Mouse (Mus musculus) limb, embryonic 15.5 days (tissue): ENCODE results near the gene Pard3. TPM values are rescaled to one million over a fixed set of nuclear protein-coding genes. Genes with fewer than 3 reads are reported as not detected.

Experiments
- ATAC-seq: fragments of 200-750 bp; cut with Nextera tagmentation; 2 replicates; pipeline ENCODE4 v1.8.0; 2017; ENCODE audit warnings: low read depth, moderate TSS enrichment; ENCODE audit not compliant: insufficient number of reproducible peaks, low FRiP score, low TSS enrichment
- H3K27ac ChIP-seq: fragments of 300-500 bp; sonication (generic); 2 replicates; pipeline ENCODE4 v1.5.1; 2015; ENCODE audit warnings: moderate library complexity, mild to moderate bottlenecking, inconsistent platforms
- H3K27me3 ChIP-seq: fragments of 300-500 bp; sonication (generic); 2 replicates; pipeline ENCODE4 v1.6.1; 2015; ENCODE audit warnings: inconsistent platforms
- H3K36me3 ChIP-seq: fragments of 300-500 bp; sonication (generic); 2 replicates; pipeline ENCODE4 v1.6.1; 2015; ENCODE audit warnings: inconsistent platforms
- H3K4me1 ChIP-seq: fragments of 300-500 bp; sonication (generic); 2 replicates; pipeline ENCODE4 v1.6.1; 2015; ENCODE audit warnings: inconsistent platforms
- H3K4me2 ChIP-seq: fragments of 300-500 bp; sonication (generic); 2 replicates; pipeline ENCODE4 v1.6.1; 2015; ENCODE audit warnings: mild to moderate bottlenecking, inconsistent platforms
- H3K4me3 ChIP-seq: fragments of 300-500 bp; sonication (generic); 2 replicates; pipeline ENCODE4 v1.5.1; 2015; ENCODE audit warnings: mild to moderate bottlenecking, inconsistent platforms
- H3K9ac ChIP-seq: fragments of 300-500 bp; sonication (generic); 2 replicates; pipeline ENCODE4 v1.6.1; 2015; ENCODE audit warnings: inconsistent platforms
- H3K9me3 ChIP-seq: fragments of 300-500 bp; sonication (generic); 2 replicates; pipeline ENCODE4 v1.6.1; 2016; ENCODE audit warnings: inconsistent platforms
- WGBS: fragments of 180-500 bp; shearing (Covaris S2); methylation state at CpG from one replicate; pipeline ENCODE4 v1.1.7; 2015; 5-methylcytosine and 5-hydroxymethylcytosine counted together
- polyA plus RNA-seq: library from polyadenylated mRNA; unstranded; fragments of >200 nt; fragmentation: Nextera tagmentation; extraction: Ambion mirVana; gene quantifications from 2 replicates; pipeline ENCODE4 v1.2.1, GENCODE M21; 2015

Pard3 gene
- polyA plus RNA-seq, 1 experiment from 2014 or later, result 37.8 TPM

DNA sequence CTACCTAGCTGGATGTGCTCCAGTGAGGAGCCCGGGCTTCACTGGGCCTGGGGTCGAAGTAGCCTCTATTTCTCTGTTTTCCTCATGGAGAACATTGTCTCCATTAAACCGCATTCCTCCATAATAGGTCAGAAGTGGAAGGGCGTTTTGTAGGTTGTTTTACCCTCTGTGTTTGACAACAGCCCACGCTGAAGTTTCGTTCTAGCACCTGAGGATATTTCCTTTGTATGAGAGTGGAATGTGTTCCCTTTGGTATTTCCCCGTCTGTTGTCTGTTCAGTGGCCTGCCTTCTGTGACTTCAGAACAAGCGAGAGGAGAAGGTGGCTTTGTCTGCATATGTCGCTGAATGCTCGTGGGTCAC, 1.4 kb downstream of the Pard3 start:
- Histone ChIP-seq H3K9ac (peak overlapping the region; percentile 93), H3K27ac (peak overlapping the region; percentile 98), H3K4me1 (peaks cover 25% of the 10 kb centered on the region), H3K9me3 (no peaks in the 10 kb centered on the region), H3K36me3 (no peaks in the 10 kb centered on the region), H3K4me2 (peak overlapping the region; percentile 60), H3K4me3 (peak overlapping the region; percentile 93), H3K27me3 (no peaks in the 10 kb centered on the region)
- ATAC-seq, result no peak
- WGBS, result 2% methylated on average over 10 of the region's 10 CpGs

- Histone ChIP-seq H3K9ac (no peak overlapping the region), H3K27ac (no peak overlapping the region), H3K4me1 (peaks cover 30% of the 10 kb centered on the region), H3K4me3 (peak overlapping the region; percentile 93), H3K36me3 (no peaks in the 10 kb centered on the region), H3K4me2 (peak overlapping the region; percentile 60), H3K9me3 (no peaks in the 10 kb centered on the region), H3K27me3 (no peaks in the 10 kb centered on the region)
- ATAC-seq, result no peak
- 53% methylated on average over 1 of the region's 1 CpGs for WGBS
Measured at GRCm38 (mm10) chr8:127065791-127066190, 2.1 kb downstream of the Pard3 start.

GRCm38 (mm10) chr8:127066501-127066900, 2.8 kb downstream of the Pard3 start:
- Histone ChIP-seq H3K36me3 (no peaks in the 10 kb centered on the region), H3K4me1 (peaks cover 30% of the 10 kb centered on the region), H3K27ac (no peak overlapping the region), H3K9ac (no peak overlapping the region), H3K27me3 (no peaks in the 10 kb centered on the region), H3K4me2 (no peak overlapping the region), H3K4me3 (no peak overlapping the region), H3K9me3 (no peaks in the 10 kb centered on the region)
- no peak for ATAC-seq

- Histone ChIP-seq H3K36me3 (no peaks in the 10 kb centered on the region), H3K4me3 (no peak overlapping the region), H3K9ac (no peak overlapping the region), H3K9me3 (no peaks in the 10 kb centered on the region), H3K27ac (no peak overlapping the region), H3K4me2 (no peak overlapping the region), H3K4me1 (peaks cover 35% of the 10 kb centered on the region), H3K27me3 (no peaks in the 10 kb centered on the region)
- 78% methylated on average over 3 of the region's 3 CpGs for WGBS
- ATAC-seq, result no peak
Measured at GRCm38 (mm10) chr8:127068719-127069118, 5.0 kb downstream of the Pard3 start.

DNA sequence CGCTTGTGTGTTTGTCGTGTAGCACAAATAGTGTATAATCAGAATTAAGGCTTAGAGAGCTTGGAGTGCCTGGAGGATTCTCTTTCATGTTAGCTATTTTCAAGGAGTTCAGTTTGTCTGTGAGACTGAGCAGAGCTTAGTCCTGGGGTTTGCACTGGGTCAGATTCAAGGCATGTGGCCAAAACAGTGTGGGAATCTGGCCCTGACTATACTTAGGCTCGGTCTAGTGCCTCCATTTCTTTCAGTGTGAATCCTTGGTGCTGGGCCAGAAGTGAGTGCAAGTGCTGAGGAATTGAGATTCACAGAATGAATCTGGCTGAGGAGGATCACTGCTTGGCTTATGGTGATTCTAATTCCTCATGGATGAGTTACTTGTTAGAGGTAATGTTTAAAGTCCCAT, 6.5 kb downstream of the Pard3 start:
- 70% methylated on average over 3 of the region's 3 CpGs for WGBS
- H3K9me3 ChIP-seq, result no peaks in the 10 kb centered on the region
- H3K27me3 ChIP-seq, result no peaks in the 10 kb centered on the region
- H3K4me1 ChIP-seq, result peaks cover 39% of the 10 kb centered on the region
- no peak for ATAC-seq
- no peak overlapping the region for H3K9ac ChIP-seq
- no peak overlapping the region for H3K27ac ChIP-seq
- H3K4me3 ChIP-seq, result no peak overlapping the region
- H3K36me3 ChIP-seq, result no peaks in the 10 kb centered on the region
- H3K4me2 ChIP-seq, result no peak overlapping the region

DNA sequence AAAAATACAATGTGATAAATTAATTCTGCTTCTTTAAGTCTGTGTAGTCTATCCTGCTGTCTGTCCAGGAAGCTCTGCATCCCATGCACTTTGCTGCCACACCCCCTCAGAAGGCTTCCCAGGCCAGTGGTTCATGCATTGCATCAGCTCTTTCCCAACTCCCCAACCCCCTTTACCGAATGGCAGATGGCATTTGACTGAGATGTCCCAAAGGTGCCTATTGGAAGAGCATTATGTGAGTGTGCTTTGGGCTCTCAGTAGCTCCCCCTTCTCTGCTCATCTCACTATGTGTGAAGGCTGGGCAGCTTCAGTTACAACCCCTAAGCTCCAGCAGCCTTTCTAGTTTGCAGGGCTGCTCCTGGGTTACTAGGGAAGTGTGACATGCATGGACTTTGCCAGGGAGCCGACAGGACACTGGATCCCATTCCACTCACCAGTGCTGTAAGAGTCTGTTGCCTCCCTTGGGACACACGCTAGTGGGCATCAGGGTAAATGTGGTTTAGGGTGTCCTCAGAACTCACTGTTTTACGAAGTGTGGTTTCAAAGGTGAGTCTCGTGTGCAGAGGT, 9.4 kb downstream of the Pard3 start:
- ATAC-seq, result no peak
- no peak overlapping the region for H3K27ac ChIP-seq
- WGBS, result 47% methylated on average over 5 of the region's 5 CpGs
- H3K9me3 ChIP-seq, result no peaks in the 10 kb centered on the region
- no peaks in the 10 kb centered on the region for H3K27me3 ChIP-seq
- no peak overlapping the region for H3K4me3 ChIP-seq
- H3K4me2 ChIP-seq, result no peak overlapping the region
- peaks cover 35% of the 10 kb centered on the region for H3K4me1 ChIP-seq
- no peak overlapping the region for H3K9ac ChIP-seq
- H3K36me3 ChIP-seq, result no peaks in the 10 kb centered on the region

GRCm38 (mm10) chr8:127076511-127076910, 12.8 kb downstream of the Pard3 start:
- Histone ChIP-seq H3K4me1 (peaks cover 41% of the 10 kb centered on the region), H3K36me3 (no peaks in the 10 kb centered on the region), H3K4me2 (no peak overlapping the region), H3K9ac (no peak overlapping the region), H3K27ac (no peak overlapping the region), H3K27me3 (no peaks in the 10 kb centered on the region), H3K4me3 (no peak overlapping the region), H3K9me3 (no peaks in the 10 kb centered on the region)
- 82% methylated on average over 7 of the region's 7 CpGs for WGBS
- ATAC-seq, result no peak

- H3K4me3 ChIP-seq, result no peak overlapping the region
- 32% methylated on average over 5 of the region's 5 CpGs for WGBS
- no peaks in the 10 kb centered on the region for H3K36me3 ChIP-seq
- H3K4me1 ChIP-seq, result peaks cover 31% of the 10 kb centered on the region
- H3K4me2 ChIP-seq, result no peak overlapping the region
- no peak overlapping the region for H3K9ac ChIP-seq
- no peak overlapping the region for H3K27ac ChIP-seq
- no peak for ATAC-seq
- H3K9me3 ChIP-seq, result no peaks in the 10 kb centered on the region
- H3K27me3 ChIP-seq, result no peaks in the 10 kb centered on the region
Measured at GRCm38 (mm10) chr8:127079244-127079805, 15.6 kb downstream of the Pard3 start.

- whole genome bisulfite sequencing, result 49% methylated on average over 3 of the region's 3 CpGs
- Histone ChIP-seq H3K9me3 (no peaks in the 10 kb centered on the region), H3K4me1 (peaks cover 22% of the 10 kb centered on the region), H3K4me2 (no peak overlapping the region), H3K4me3 (no peak overlapping the region), H3K27me3 (no peaks in the 10 kb centered on the region), H3K9ac (no peak overlapping the region), H3K36me3 (no peaks in the 10 kb centered on the region), H3K27ac (no peak overlapping the region)
- no peak for ATAC-seq
Measured at GRCm38 (mm10) chr8:127081297-127081696, 17.6 kb downstream of the Pard3 start.

- no peak overlapping the region for H3K4me2 ChIP-seq
- no peaks in the 10 kb centered on the region for H3K9me3 ChIP-seq
- no peaks in the 10 kb centered on the region for H3K36me3 ChIP-seq
- no peak for ATAC-seq
- peaks cover 25% of the 10 kb centered on the region for H3K4me1 ChIP-seq
- no peaks in the 10 kb centered on the region for H3K27me3 ChIP-seq
- 77% methylated on average over 2 of the region's 2 CpGs for WGBS
- H3K9ac ChIP-seq, result no peak overlapping the region
- H3K4me3 ChIP-seq, result no peak overlapping the region
- H3K27ac ChIP-seq, result no peak overlapping the region
Measured at GRCm38 (mm10) chr8:127082486-127082885, 18.8 kb downstream of the Pard3 start.

DNA sequence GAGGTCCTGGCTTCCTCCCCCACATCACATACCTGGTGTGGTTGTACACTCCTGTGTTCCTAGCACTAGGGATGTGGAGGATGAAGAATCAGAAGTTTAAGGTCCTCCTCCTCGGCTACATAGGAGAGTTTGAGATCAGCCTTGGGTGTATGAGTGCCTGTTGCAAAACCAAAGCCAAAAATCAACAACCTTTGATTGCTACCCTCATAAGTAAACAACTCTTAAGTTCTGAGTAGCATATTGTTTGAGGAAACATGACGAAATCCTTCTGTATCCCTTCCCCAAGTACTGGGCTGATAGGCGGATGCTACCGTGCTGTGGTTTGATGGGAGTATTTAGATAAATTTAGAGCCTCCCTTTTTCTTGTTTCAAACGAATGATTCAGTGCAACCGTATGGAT, 20.9 kb downstream of the Pard3 start:
- 86% methylated on average over 6 of the region's 6 CpGs for WGBS
- H3K9me3 ChIP-seq, result no peaks in the 10 kb centered on the region
- peaks cover 33% of the 10 kb centered on the region for H3K4me1 ChIP-seq
- no peak overlapping the region for H3K4me3 ChIP-seq
- H3K4me2 ChIP-seq, result no peak overlapping the region
- ATAC-seq, result no peak
- no peak overlapping the region for H3K27ac ChIP-seq
- no peak overlapping the region for H3K9ac ChIP-seq
- H3K27me3 ChIP-seq, result no peaks in the 10 kb centered on the region
- no peaks in the 10 kb centered on the region for H3K36me3 ChIP-seq

DNA sequence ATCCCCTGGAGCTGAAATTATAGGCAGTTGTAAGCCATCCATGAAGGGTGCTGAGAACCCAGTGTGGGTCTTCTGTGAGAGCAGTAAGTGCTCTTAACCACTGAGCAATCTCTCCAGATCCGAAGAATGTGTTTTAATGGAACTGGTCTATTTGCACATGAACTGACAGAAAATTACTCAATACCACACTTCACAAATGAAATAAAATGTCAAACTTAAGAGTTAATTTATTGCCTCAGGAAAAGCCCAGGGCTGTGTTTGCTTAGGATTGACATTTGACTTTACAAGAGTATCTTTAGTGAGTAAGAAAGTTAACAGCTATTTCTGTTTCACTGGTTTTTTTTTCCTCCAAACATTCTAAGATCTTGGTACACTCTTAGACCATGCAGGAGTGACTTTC, 23.7 kb downstream of the Pard3 start:
- no peak overlapping the region for H3K4me2 ChIP-seq
- H3K9ac ChIP-seq, result no peak overlapping the region
- no peaks in the 10 kb centered on the region for H3K27me3 ChIP-seq
- 37% methylated on average over 1 of the region's 1 CpGs for WGBS
- H3K9me3 ChIP-seq, result no peaks in the 10 kb centered on the region
- no peak overlapping the region for H3K4me3 ChIP-seq
- no peaks in the 10 kb centered on the region for H3K36me3 ChIP-seq
- H3K4me1 ChIP-seq, result peaks cover 36% of the 10 kb centered on the region
- ATAC-seq, result no peak
- no peak overlapping the region for H3K27ac ChIP-seq

DNA sequence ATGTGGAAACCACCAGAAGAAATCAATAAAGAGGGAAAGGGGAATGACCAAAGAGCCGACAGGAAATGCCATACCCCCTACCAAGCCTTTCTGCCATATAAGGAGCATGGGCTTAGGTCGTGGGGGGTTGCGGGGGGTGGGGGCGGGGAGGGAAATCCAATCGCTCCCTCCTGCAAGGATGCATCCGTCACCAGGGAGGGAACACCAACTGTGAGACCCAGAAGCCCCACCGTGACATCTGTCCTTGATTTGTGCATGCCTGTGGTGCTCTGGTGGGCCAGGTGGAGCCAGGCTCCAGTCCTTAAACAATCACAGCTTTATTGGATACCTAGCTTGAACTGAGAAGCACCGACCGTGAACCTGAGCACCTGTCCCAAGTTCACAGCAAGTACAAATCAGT, 24.7 kb downstream of the Pard3 start:
- ATAC-seq, result no peak
- no peak overlapping the region for H3K4me3 ChIP-seq
- H3K27ac ChIP-seq, result no peak overlapping the region
- no peaks in the 10 kb centered on the region for H3K36me3 ChIP-seq
- WGBS, result 12% methylated on average over 9 of the region's 9 CpGs
- peaks cover 44% of the 10 kb centered on the region for H3K4me1 ChIP-seq
- H3K9ac ChIP-seq, result no peak overlapping the region
- no peaks in the 10 kb centered on the region for H3K9me3 ChIP-seq
- no peaks in the 10 kb centered on the region for H3K27me3 ChIP-seq
- no peak overlapping the region for H3K4me2 ChIP-seq
